Mouse (Mus musculus): ENCODE data around the gene Wdfy2.

Gene Wdfy2

DNA sequence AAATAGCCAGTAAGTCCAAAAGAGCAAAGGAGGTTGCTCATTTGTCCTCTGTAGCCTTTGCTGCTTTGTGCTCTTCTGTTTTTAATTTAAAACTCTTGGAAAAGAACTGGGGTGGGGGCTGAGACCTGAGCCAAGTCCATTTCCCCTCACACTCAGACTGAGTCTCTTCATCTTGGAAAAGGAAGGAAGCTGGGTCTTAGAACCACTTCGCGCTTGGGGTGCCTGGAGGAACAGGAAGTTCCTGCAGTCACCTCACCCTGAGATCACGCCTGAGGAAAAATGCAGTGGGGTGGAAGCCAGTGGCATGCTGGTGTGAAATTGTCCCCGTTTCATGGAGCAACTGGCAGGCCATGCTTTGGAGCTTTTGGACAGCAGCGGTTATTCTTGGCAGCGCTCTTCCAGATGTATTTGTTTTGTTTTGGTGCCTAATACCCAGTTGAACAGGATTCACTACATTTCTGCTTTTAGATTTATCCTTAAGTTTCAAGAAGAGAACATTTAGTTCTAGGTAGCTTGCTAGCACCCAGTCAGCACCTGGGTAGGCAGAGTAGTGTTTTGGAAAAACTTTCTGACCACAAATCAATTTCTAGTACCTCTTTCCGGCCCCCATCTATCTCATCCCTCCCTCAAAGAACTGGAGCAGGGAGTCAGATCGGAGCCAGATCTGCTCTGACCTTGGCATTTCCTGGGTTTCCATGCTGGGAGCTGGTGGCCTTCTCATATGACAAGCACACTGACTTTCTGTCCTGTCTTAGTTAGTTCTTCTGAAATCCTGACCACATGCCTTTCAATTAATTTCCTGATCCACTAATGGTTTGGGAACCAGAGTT lies 7.7 kb downstream of the Wdfy2 start:
- DNase-seq, result peak; percentile 45

DNA sequence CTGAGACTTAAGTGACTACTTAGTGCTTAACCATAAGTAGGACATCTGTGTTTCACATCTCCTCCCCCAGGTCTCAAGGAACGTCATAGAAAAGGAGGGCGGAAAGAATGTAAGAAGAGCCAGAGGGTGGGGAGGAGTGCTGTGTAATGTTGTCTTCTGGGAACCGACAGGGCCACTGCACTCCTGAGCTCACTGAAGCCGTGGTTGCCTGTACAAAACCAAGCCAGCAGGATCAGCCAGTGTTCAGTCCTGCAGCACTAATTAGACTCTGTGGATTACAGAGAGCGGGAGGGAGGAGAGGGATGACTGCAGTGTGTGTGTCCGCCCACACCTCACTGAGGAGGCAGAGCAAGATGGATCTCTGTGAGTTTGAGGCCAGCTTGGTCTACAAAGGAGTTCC lies 13.5 kb downstream of the Wdfy2 start:
- no peak for DNase-seq

DNA sequence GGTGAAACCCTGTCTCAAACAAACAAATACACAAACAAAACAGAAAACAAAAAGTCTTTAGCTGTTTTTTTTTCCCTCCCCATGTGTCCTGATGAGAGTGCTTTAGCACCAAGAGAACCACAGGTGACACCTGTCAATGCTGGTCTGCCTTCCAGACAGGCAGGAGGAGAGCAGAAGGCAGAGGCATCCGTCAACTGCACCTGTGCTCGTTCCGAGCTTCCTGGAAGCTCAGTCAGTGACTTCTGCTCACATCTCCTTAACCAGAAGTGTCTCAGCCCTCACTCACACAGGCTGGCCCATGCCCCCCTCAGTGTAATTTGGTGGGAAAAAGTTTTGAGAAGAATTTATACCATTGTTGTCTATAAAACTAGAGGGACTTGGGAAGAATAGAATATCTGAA lies 15.4 kb downstream of the Wdfy2 start:
- no peak for DNase-seq

DNA sequence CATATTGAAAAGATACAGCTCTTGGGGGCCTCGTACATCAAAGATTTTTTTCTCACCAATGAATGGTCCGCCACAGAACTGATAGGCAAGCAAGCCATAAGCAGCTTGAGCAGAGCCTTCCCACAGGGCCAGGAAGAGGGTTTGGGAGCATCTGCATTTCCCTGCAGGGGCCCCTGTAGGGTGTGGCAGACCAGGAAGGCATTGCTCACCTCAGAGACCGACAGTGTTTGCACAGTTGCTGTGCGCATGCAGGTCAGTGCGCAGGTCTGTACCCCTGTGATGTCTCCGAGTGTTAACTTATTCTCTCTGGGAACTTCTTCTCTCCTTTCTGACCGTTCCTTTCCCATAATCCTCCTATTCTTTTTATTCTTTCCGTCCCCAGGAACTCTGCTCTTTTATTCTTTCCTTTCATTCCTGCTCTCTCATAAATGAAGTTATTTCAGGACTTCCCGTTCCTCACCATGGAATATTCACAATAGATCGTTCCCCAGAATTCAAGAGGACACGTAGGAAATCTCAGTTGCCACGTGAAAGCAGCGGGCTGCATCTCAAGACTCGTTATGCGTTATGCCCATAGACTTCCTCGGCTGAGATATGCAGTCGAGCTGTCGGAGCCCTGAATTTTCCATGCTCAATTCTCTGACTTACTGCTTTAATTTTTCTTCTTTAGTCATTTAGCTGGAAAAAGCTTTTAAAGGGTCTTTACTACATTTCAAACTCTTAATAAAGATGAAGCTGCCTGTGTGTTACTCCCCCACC lies 17.8 kb downstream of the Wdfy2 start:
- no peak for DNase-seq

DNA sequence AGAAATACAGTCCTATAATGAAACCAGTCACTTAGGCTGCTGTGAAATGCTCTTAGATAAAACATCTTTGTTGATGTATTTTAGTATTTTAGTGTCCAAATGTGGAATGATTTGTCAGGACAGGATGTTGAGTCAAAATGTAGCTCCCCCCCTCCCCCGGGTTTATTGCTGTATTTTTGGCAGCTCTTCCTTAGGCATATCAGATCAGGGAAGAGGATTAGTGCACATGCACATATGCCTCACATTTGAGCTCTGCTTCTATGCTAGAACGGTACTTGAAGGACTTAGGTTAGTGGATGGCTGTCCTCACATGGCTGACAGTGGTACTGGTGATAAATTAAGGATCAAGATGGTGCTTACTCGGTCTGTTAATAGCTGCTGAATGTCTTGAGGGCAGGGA lies 18.4 kb downstream of the Wdfy2 start:
- no peak for DNase-seq

DNA sequence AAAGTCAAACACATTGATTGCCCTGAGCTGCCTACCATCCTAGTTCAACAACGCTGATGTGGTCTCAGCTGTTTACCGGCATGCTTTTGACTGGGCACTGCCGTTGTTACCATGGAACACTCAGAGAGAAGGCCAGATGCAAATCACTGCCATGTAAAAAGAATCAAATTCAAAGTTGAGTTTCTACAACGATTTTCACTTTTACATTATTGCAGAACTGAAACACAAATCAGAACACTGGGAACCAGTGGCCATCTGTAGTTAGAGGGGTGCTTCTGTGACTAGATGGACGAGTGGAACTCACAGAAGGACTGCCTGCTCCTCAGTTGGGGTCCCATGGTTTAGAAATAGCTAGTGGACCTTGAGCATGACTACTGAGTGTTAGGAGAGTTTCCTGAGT lies 19.0 kb downstream of the Wdfy2 start:
- DNase-seq, result no peak

DNA sequence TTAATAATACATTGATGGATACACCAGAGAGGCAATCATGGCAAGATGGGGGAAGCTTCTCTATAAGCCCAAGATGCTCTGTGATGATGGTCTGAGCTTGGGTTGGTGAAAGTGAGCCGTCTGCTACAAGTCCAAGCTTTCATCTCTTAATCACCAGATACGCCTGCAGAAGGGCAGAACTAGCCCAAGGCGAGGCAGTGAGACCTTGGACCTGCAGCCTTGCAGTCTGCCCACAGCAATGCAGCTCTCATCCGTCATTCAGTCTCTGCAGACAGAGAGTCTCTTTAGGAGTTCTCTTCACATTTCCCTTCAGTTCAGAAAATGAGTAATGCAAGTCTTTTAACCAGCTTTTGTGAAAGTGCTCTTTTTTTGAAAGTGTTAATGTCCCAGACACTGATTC lies 20.4 kb downstream of the Wdfy2 start:
- DNase-seq, result no peak

DNA sequence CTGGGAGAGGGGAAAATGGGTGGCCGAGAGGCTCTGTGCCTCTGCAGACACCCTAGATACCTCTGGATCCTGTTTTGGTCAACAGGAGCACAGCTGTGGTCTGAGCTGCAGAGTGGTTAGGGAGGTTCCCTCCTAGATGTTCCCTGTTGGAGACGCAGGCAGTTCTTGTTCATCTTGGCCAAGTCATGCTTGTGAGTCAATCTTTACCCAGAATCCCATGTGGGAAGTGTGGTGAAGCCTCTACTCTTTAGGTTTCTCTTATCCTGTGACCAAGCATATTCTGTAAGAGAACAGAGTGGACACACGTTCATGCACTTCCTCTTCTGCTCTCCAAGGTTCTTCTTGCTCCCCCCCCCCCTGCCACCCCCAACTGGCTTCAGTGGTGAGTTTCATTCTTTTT lies 20.8 kb downstream of the Wdfy2 start:
- no peak for DNase-seq

DNA sequence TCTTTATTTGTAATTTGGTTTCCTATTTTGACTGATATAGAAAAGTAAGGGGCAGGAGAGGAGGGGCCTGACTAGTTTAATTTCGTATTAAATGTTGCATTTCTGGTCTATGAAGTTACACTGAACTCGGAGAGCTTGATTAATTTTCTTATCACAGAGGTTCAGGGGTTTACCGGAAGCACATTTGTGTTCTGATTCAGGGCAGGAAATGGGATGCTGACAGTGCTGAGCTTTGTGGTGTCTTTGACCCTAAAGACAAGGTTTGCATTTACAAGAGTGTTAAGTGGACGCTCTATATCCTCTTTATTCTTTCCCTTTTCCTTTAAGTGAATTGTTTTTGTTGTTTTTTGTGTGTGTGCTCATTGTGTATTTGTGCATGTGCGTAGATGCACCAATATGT lies 25.1 kb downstream of the Wdfy2 start:
- no peak for DNase-seq

DNA sequence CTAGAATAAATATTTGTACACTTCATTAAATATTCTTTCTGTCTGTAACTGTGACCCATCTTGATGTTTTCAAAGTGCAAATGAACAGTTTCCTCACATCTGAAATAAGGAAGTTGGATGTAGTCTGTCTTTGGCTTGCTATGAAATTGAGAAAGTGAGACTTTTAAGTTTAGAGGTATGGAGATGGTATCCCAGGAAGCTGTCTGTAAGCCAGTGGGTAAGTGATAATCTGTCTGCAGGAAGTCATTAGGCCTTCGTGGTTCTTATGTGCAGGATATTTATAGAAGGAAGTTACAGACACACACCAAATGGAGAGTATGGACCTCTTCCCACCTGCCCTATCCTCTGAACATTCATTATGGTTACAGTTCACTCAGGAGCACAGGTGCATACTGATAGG lies 26.8 kb downstream of the Wdfy2 start:
- no peak for DNase-seq

DNA sequence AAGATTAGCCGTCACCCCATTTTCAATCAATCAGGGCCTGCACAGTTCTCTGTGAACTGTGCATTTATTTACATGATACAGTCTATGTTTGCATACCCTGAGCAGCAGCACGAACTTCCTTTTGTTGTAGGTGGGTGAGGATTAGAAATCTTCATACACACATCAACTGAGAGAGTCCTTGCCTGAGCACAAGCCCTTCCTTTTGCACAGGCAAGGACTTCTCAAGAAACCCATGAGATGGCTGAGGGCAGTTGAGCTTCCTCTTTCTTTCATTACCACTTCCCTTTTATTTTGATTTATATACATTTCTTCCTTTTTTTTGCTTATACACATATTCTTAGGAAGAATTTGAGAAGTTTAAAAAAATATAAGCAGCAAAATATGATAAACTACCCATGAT lies 27.9 kb downstream of the Wdfy2 start:
- no peak for DNase-seq

DNA sequence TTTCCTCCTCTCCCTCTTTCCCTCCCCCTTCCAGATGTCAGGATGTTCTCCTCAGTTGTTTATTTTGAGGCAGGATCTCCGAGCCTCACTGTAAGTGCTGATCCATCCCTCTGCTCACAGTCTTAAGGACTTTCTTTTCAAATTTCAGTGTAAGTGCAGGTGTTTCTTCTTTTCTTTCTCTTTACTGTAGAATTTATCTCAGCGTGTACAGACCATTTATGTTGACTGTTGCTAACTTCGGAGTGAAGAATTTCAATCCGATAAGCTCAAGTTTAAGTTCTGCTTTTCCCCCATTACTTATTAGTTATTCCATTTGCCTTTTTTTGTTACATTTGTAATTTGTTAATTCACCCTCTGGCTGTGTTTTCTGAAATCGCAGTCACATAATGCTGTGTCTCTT lies 29.6 kb downstream of the Wdfy2 start:
- DNase-seq, result no peak

DNA sequence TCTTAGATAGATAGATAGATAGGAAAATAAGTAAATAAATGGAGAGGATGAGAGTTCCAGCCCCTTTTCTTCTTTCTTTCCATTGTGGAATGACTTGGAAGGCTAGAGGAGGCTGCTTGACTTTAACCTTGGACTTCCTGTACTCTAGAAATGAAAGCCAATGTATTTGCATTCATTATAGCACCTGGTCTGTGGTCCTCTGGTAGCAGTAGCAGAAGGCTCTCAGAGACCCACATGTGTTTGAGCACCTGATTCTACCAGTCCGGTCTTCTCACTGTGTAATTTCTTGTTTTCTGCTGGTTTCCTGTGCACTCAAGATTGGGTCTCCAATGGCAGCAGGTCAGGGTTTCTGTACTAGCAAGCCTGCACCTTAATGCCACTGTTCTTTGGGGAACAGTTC lies 30.1 kb downstream of the Wdfy2 start:
- DNase-seq, result no peak

DNA sequence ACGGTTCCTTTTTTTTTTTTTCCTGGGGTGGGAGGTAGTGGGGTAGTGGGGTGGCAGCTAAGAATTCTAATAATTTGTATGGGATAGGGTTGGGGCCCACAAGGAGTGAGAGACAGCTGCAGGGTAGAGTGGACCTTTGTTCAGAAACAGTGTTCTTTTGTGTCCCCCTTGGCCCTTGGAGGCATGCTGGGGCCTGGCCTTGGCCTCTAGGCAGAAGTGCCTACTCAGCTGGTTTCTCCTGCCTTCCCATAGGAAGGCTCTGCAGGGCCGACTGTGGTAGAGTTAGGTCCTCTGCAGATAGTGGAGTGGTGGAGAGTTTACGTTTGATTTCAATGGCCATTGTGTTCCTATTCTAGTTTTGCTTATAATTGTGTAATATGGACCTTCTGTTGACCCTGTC lies 30.8 kb downstream of the Wdfy2 start:
- DNase-seq, result no peak

DNA sequence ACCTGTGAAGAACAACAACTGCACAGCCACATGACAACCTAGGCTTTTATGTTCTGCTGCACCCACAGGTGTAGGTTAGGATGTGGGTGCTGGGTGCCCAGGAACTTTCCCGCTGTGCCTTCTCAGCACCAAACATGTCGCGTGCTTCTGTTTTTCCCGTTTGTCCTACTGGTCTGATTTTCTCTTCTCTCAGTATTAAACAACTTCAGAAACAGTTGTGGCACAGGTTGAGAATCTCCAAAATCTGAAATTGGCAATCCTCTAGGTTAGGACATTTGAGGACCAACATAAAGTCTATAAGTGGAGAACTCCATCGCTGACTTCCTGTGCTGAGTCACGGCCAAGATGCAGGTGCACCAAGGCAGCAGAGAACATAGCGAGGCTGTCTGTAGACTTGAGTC lies 32.8 kb downstream of the Wdfy2 start:
- DNase-seq, result no peak

DNA sequence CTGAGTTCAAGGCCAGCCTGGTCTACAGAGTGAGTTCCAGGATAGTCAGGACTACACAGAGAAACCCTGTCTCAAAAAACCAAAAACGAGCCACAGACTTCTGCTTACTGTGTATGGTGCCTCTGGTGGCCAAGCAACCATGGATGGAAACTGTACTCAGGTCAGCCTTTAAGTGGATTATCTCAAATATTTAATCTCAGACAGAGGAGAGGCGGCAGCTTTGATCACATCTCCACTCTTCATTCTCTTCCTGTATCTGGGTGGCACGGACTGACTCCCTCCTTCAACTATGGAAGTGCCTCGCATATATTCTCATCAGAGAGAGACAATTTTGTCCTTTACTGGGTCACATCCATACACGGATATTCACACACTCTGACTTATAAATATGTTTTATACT lies 34.0 kb downstream of the Wdfy2 start:
- DNase-seq, result no peak

DNA sequence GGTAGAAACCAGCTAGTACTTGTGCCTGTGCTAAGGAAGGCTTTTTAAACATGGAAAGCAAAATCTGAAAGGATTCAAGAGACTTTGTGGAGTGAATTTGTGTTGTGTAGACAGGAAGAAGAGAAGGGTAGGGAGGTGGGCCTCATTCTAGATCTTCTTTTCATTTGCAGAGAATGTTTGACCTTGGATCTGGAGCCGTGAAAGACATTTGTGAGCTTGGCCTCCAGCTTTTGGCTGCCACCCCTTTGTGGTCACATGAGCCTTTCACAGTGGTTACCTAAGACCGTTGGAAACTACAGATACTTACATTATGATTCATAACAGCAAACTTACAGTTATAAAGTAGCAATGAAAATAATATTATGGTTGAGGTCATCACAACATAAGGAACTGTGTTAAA lies 34.5 kb downstream of the Wdfy2 start:
- no peak for DNase-seq

DNA sequence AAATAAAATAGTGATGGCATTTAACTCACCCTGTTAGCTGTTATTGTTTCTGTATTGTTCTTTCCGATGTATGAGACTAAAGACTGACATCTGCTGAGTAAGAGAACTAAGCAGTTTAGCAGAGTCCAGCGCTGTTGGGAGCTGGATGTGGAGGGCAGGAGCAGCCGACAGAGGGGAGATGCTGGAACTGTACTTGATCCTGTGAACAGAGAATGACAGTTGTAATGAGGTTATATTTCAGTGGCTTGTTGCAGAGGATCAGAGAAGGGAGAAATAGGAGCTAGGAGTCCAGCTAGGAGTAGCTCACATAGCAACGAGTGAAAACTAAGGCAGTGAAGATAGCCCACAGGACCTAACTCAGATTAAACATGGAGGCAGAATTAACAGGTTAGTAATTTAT lies 36.3 kb downstream of the Wdfy2 start:
- no peak for DNase-seq

DNA sequence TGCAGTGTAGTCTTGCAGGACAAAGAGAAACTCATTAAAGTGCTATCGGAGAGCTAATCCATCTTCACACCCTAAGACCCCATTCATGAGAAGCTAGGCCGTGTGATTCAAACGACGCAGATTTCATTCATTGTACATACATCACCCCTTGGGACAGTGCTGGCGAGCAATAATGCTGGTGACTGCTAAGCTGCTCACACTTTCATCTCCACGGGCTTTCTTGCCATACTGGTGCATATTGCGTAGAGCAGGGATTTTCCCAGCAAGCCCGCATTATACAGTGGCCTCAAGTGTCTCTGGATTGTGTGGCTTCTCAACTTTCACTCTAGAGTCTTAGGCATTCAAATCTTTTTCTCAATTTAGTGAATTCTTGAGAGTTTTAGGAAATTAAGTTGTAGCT lies 36.9 kb downstream of the Wdfy2 start:
- DNase-seq, result no peak

DNA sequence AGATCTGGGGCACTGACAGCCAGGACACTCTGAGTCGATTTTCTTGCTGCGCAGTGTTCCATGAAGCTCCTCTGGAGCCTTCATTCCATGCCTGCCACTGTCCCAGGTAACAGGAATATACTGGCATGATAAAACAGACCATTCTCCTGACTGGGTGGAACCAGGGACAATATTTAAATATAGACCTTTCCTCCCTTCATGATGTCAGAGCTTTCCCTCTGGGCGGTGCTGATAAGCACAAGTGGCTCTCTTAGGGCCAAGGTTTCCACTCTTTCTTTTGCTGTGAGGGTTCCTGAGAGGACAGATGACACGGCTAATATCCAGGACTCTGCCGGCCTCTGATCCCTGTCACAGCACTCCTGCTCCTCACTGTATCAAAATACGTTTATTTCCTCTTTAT lies 40.6 kb downstream of the Wdfy2 start:
- DNase-seq, result peak; percentile 26

DNA sequence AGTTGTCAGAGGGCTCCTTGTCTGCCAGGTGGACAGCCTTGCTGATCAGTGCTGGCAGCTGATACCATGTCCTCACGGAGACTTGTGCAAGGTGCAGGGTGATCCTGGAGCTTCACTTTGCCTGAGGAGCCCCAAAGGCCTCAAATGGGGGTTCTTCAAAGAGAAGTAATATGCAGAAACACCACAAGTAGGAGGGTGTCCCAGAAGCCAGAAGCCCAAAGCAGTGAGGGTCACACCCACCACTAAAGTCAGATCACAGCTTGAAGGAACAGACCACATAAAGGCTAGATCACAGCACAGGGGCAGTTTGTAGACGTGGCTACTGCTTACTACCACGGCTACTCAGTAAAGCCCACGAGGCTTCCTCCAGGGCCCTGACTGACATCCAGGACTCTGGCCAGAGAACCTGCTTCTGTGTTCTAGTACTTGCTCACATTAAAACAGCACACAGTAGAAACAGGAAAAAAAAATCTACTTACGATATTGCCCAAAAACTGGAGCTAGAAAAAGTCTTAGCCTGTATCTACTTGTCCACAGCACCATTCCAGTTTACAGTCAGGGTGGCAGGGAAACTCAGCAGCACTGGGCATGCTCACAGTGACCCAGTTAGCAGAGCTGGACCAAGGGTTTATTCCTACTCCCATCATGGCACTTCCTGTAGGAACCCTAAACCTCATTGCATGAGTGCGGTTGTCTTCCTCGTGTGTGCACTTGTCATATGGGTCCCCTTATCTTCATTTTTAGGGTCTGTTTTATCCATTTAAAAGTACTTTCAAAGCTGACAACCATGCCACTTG lies 41.4 kb downstream of the Wdfy2 start:
- no peak for DNase-seq

DNA sequence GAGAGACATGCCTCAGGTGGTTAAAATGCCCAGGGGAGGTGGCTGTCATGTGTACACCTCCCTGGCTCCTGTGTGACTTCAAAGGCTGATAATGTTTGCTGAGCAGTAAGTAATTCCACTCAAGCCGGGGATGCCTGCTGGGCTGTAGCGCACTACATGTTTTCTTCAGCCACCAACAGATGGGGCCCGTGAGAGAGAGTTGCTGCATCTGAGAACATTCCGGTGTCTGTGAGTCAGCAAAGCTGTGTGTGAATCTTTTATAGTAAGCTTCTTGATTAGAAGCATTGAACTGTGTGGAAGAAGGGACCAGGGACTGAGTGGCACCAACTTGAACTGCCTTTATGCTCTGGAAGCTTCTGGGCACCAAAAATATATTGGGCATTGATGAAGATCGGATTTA lies 42.0 kb downstream of the Wdfy2 start:
- peak; percentile 79 for DNase-seq

DNA sequence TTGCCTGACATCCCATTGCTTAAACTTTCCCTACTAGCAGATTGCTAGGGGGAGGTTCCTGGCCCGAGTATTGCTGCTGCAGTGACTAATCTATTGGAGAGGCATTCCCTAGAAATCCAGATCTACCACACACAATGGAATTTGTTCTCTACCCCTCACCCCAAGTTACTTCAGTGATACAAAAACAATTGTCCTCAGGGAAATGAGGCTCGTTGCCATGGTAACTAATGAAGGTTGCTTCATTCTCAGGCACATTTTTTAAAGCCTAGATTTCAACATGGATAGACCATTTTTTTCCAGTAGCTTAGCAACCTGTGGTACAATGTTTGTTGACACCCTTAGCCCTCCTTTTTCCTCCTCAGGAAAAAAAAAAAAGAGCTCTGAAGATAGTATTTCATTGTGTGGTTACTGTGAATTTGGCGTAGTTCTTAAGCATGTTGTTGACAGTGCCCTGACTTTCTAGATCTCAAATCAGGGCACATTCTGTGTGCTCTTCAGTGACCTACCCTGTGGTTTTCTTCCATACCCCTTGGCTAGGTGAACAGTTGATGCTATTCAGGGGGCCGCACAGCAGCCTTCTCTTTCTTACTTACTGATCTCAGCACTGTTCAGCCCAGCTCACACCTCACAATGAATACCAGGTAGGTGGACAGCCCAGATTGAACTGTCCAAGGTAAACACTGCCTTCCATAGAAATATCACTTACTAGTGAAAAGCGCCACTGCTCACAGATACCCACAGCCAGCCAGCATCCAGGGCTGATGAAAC lies 42.8 kb downstream of the Wdfy2 start:
- DNase-seq, result peak; percentile 46
